Mouse (Mus musculus): ENCODE measurements around the gene Rp2.

DNA sequence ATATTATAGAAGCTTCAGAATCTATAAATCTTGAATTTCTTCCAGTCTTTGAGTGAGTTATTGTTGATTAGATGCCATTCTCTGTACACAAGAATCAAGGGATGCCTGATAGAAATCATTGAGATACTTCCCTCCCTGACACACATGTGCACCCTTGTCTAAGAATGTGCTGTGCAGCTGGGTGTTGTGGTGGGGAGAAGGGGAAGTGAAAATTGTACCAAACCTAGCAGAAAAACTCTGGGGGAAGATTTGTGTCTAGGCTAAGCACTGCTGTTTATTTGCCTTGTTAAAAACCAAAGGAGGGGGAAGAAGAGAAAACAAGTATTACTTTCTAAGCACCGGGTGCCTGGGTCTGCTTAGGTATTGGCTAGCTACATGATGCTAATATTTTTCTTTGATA lies 9.0 kb upstream of the Rp2 start:
- TF ChIP-seq HCFC1 (IDR thresholded peaks at IDR 0.05; ENCODE audit: borderline replicate concordance, insufficient read depth, low read length) = no peak
- TF ChIP-seq CHD2 (IDR thresholded peaks at IDR 0.05; ENCODE audit: low read depth, low read length) = no peak
- no peak for TF ChIP-seq MAFK (IDR thresholded peaks at IDR 0.05; ENCODE audit: insufficient read depth, low read depth, low read length)
- no peak for TF ChIP-seq ZNF384 (IDR thresholded peaks at IDR 0.05; ENCODE audit: low read depth, low read length)
